Mouse (Mus musculus) embryo, embryonic 10.5 days (tissue): ENCODE results near the gene Pknox1.
A peak's percentile ranks its signal among the peaks of the same experiment; 100 is the strongest.
"Not testable (repeated sequence)": the region's sequence is repeated elsewhere in the genome, so short reads cannot be mapped to it uniquely, and the experiment has no call there.

ENCODE experiments used
- DNase-seq: peaks from one replicate; pipeline ENCODE4 v3.0.0-alpha.2; 2015; ENCODE audit warnings: low spot score

The Pknox1 gene

GRCm38 (mm10) chr17:31595077-31595476 lies 30.5 kb downstream of the Pknox1 start:
- DNase-seq, result no peak

GRCm38 (mm10) chr17:31597957-31598356 lies 33.4 kb downstream of the Pknox1 start:
- DNase-seq, result no peak

GRCm38 (mm10) chr17:31598593-31598992 lies 34.1 kb downstream of the Pknox1 start:
- DNase-seq, result no peak

GRCm38 (mm10) chr17:31606424-31606823 lies 41.9 kb downstream of the Pknox1 start:
- no peak for DNase-seq

GRCm38 (mm10) chr17:31607256-31607951 lies 42.9 kb downstream of the Pknox1 start:
- no peak for DNase-seq

- not testable (repeated sequence) for DNase-seq
Measured at GRCm38 (mm10) chr17:31609173-31609572, 44.6 kb downstream of the Pknox1 start.

- DNase-seq, result no peak
Measured at GRCm38 (mm10) chr17:31609895-31610294, 45.4 kb downstream of the Pknox1 start.

GRCm38 (mm10) chr17:31613086-31613755 lies 48.7 kb downstream of the Pknox1 start:
- no peak for DNase-seq

GRCm38 (mm10) chr17:31623101-31623500 lies 58.6 kb downstream of the Pknox1 start:
- no peak for DNase-seq

GRCm38 (mm10) chr17:31627961-31628360 lies 63.4 kb downstream of the Pknox1 start:
- no peak for DNase-seq

GRCm38 (mm10) chr17:31631081-31631800 lies 66.7 kb downstream of the Pknox1 start:
- no peak for DNase-seq

- DNase-seq, result no peak
Measured at GRCm38 (mm10) chr17:31633007-31633406, 68.5 kb downstream of the Pknox1 start.

GRCm38 (mm10) chr17:31634896-31635295 lies 70.4 kb downstream of the Pknox1 start:
- DNase-seq, result no peak

- DNase-seq, result no peak
Measured at GRCm38 (mm10) chr17:31635781-31636180, 71.2 kb downstream of the Pknox1 start.

- DNase-seq, result peak; percentile 30
Measured at GRCm38 (mm10) chr17:31636277-31636941, 71.9 kb downstream of the Pknox1 start.

- peak; percentile 79 for DNase-seq
Measured at GRCm38 (mm10) chr17:31636942-31637811, 72.6 kb downstream of the Pknox1 start, which contains the start of gene Cbs. Gene Cbs (minus strand): TSS chr17:31637238.

- no peak for DNase-seq
Measured at GRCm38 (mm10) chr17:31637866-31638570, 73.5 kb downstream of the Pknox1 start.

- DNase-seq, result no peak
Measured at GRCm38 (mm10) chr17:31639651-31640050, 75.1 kb downstream of the Pknox1 start.

- DNase-seq, result no peak
Measured at GRCm38 (mm10) chr17:31642331-31642730, 77.8 kb downstream of the Pknox1 start.

- no peak for DNase-seq
Measured at GRCm38 (mm10) chr17:31642913-31643312, 78.4 kb downstream of the Pknox1 start.
